Mouse (Mus musculus): ENCODE measurements around the gene Tceanc2.
"Not testable (repeated sequence)": the region's sequence is repeated elsewhere in the genome, so short reads cannot be mapped to it uniquely, and the experiment has no call there.

Gene Tceanc2

GRCm38 (mm10) chr4:107126891-107127524 is 51.9 kb downstream of the Tceanc2 start:
- DNase-seq, result no peak

- no peak for DNase-seq
Observed at GRCm38 (mm10) chr4:107126389-107126788, 52.5 kb downstream of the Tceanc2 start.

- DNase-seq, result peak; percentile 29 to 46
Observed at GRCm38 (mm10) chr4:107125101-107125500, 53.8 kb downstream of the Tceanc2 start.

- no peak for DNase-seq
Observed at GRCm38 (mm10) chr4:107124376-107124775, 54.5 kb downstream of the Tceanc2 start.

- DNase-seq, result peak; percentile 28 to 69
Observed at GRCm38 (mm10) chr4:107121165-107121943, 57.6 kb downstream of the Tceanc2 start.

- DNase-seq, result no peak
Observed at GRCm38 (mm10) chr4:107120676-107121075, 58.2 kb downstream of the Tceanc2 start.

GRCm38 (mm10) chr4:107119056-107119455 is 59.9 kb downstream of the Tceanc2 start:
- peak in 1 of 2 experiments; percentile 27 for DNase-seq

- peak; percentile 34 to 63 for DNase-seq
Observed at GRCm38 (mm10) chr4:107117741-107118385, 61.1 kb downstream of the Tceanc2 start.

GRCm38 (mm10) chr4:107114278-107114677 is 64.6 kb downstream of the Tceanc2 start:
- no peak for DNase-seq

GRCm38 (mm10) chr4:107109181-107109580 is 69.7 kb downstream of the Tceanc2 start:
- not testable (repeated sequence) for DNase-seq

- peak; percentile 31 to 40 for DNase-seq
Observed at GRCm38 (mm10) chr4:107108291-107108731, 70.6 kb downstream of the Tceanc2 start.

GRCm38 (mm10) chr4:107106777-107107176 is 72.1 kb downstream of the Tceanc2 start:
- DNase-seq, result no peak

GRCm38 (mm10) chr4:107102220-107102619 is 76.7 kb downstream of the Tceanc2 start:
- no peak for DNase-seq

GRCm38 (mm10) chr4:107098791-107099525 is 80.0 kb downstream of the Tceanc2 start:
- DNase-seq, result no peak

GRCm38 (mm10) chr4:107098375-107098774 is 80.5 kb downstream of the Tceanc2 start:
- no peak for DNase-seq

- no peak for DNase-seq
Observed at GRCm38 (mm10) chr4:107097871-107098270, 81.0 kb downstream of the Tceanc2 start.

GRCm38 (mm10) chr4:107096841-107097373 is 82.0 kb downstream of the Tceanc2 start, which contains the start of gene Cdcp2:
Gene Cdcp2 (plus strand): TSS chr4:107096891.
- DNase-seq, result no peak

- DNase-seq, result no peak
Observed at GRCm38 (mm10) chr4:107096043-107096442, 82.9 kb downstream of the Tceanc2 start.

GRCm38 (mm10) chr4:107094484-107095187 is 84.3 kb downstream of the Tceanc2 start:
- peak; percentile 19 to 25 for DNase-seq

GRCm38 (mm10) chr4:107091696-107092095 is 87.2 kb downstream of the Tceanc2 start:
- DNase-seq, result no peak

GRCm38 (mm10) chr4:107084858-107085257 is 94.1 kb downstream of the Tceanc2 start:
- peak; percentile 81 to 90 for DNase-seq

- DNase-seq, result peak in 1 of 2 experiments; percentile 22
Observed at GRCm38 (mm10) chr4:107084343-107084742, 94.6 kb downstream of the Tceanc2 start.

Measured in kidney, postnatal 36 days (tissue).